Mouse (Mus musculus) embryonic facial prominence, embryonic 11.5 days (tissue): ENCODE measurements at regions not wholly inside any gene's neighbourhood (a gene's known extent, or its start where the extent isn't known, plus 50 kb on each side); places are given as distances from the start of the nearest gene placed in this dataset. TPM values are rescaled to one million over a fixed set of nuclear protein-coding genes. Genes with fewer than 3 reads are reported as not detected.

ENCODE experiments used
- ATAC-seq: fragments of 200-750 bp; cut with Nextera tagmentation; replicated peaks from 2 replicates; pipeline ENCODE4 v1.8.0; 2017; ENCODE audit warnings: low read depth; ENCODE audit not compliant: insufficient number of reproducible peaks, low FRiP score, low TSS enrichment
- DNase-seq: peaks from one replicate; pipeline ENCODE4 v3.0.0-alpha.2; 2015; ENCODE audit warnings: low spot score
- H3K27ac ChIP-seq: fragments of 300-500 bp; sonication (generic); replicated peaks from 2 replicates; pipeline ENCODE4 v1.5.1; 2014; ENCODE audit warnings: mild to moderate bottlenecking, low read depth, low read length, control low read depth
- H3K27me3 ChIP-seq: fragments of 300-500 bp; sonication (generic); 2 replicates; pipeline ENCODE4 v1.6.1; 2014; ENCODE audit warnings: mild to moderate bottlenecking, low read length, moderate library complexity, mixed read lengths; ENCODE audit not compliant: control insufficient read depth, insufficient read depth
- H3K36me3 ChIP-seq: fragments of 300-500 bp; sonication (generic); replicated peaks from 2 replicates; pipeline ENCODE4 v1.6.1; 2014; ENCODE audit warnings: low read depth, mild to moderate bottlenecking, low read length, moderate library complexity, mixed read lengths; ENCODE audit not compliant: control insufficient read depth, insufficient read depth
- H3K4me1 ChIP-seq: fragments of 300-500 bp; sonication (generic); 2 replicates; pipeline ENCODE4 v1.6.1; 2014; ENCODE audit warnings: low read length, mixed read lengths; ENCODE audit not compliant: control insufficient read depth, insufficient read depth
- H3K4me2 ChIP-seq: fragments of 300-500 bp; sonication (generic); 2 replicates; pipeline ENCODE4 v1.6.1; 2014; ENCODE audit warnings: low read depth, mild to moderate bottlenecking, control low read depth, low read length, moderate library complexity
- H3K4me3 ChIP-seq: fragments of 300-500 bp; sonication (generic); 2 replicates; pipeline ENCODE4 v1.5.1; 2014; ENCODE audit warnings: low read depth, low read length, control low read depth
- H3K9ac ChIP-seq: fragments of 300-500 bp; sonication (generic); replicated peaks from 2 replicates; pipeline ENCODE4 v1.6.1; 2014; ENCODE audit warnings: mild to moderate bottlenecking, control low read depth, low read length
- H3K9me3 ChIP-seq: fragments of 300-500 bp; sonication (generic); replicated peaks from 2 replicates; pipeline ENCODE4 v1.6.1; 2016; ENCODE audit warnings: mild to moderate bottlenecking, low read length, inconsistent platforms, mixed read lengths; ENCODE audit not compliant: control insufficient read depth
- WGBS: fragments of 180-500 bp; shearing (Covaris S2); extraction: QIAGEN DNeasy Blood & Tissue Kit; methylation state at CpG from one replicate; pipeline ENCODE4 v1.1.7; 2014; 5-methylcytosine and 5-hydroxymethylcytosine counted together
- microRNA counts: library from miRNA; unstranded; fragments of <30 nt; microRNA quantifications from one replicate; lab custom pipeline; 2016
- microRNA-seq: library from miRNA; unstranded; fragments of <30 nt; microRNA quantifications from one replicate; pipeline ENCODE4, GENCODE M21; 2016; ENCODE audit warnings: borderline number of aligned reads

DNA sequence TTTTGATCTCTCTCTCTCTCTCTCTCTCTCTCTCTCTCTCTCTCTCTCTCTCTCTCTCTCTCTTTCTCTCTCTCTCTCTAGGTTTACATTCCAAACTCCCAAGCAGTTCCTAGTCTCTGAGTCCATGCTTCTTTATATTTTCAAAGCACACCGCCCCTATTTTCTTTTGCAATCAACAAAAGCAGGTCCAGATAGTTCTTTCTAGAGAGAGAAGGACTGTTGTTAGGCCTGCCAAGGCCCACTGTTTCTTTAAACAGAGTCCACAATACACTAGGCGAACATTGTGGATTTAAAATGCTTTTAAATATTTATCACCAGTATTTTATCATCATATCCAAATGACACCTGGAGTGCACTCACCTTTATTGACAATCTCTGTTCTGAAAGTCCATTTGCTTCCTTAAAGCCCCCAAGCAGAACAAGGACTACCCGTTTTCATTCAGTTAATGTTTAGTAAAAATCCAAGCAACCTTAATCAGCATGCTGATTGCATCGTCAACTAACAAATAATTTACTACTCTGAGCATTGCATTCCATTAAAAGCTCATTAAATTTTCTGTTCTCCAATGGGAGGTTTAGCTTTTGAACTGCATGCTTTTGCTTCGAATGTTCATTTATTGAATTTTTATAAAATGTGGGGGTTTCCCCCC lies 157.7 kb upstream of the Tmem161b start:
- H3K36me3 ChIP-seq, result no peaks in the 10 kb centered on the region
- H3K27ac ChIP-seq, result no peak overlapping the region
- no peak overlapping the region for H3K4me2 ChIP-seq
- DNase-seq (no peak), ATAC-seq (no peak)
- H3K27me3 ChIP-seq, result no peaks in the 10 kb centered on the region
- H3K9me3 ChIP-seq, result no peaks in the 10 kb centered on the region
- 74% methylated on average over 5 of the region's 5 CpGs for WGBS
- no peak overlapping the region for H3K9ac ChIP-seq
- H3K4me1 ChIP-seq, result no peaks in the 10 kb centered on the region
- no peak overlapping the region for H3K4me3 ChIP-seq

DNA sequence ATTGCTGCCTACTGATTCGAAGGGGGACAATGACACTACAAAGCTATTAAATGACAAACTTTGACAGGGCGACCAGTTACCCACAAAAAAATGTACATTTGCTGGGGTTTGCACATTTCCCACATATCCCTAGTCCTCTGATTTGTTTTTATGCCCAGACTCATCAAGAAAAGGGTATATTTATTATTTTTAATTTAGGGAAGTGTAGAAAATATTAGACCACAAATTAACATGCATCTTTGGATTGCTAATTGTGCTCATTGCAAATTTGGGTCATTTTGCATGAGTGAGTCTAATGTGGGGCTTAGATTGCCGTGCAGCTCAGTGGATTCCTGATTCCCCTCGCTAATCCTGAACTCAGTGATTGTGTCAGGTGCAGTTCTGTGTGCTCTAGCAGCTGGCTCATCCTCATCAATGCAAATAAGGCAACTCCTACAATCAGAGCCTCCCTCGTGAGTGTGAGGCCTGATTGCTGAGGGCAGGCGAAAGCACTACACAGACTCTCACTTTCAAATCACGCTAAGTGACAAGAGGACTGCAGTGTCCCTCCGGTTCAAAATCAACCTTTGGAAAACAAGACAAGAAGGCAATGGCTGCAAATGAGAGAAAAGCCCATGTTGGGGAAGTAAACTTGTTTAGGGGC lies 156.7 kb upstream of the Tmem161b start:
- no peak for ATAC-seq

DNA sequence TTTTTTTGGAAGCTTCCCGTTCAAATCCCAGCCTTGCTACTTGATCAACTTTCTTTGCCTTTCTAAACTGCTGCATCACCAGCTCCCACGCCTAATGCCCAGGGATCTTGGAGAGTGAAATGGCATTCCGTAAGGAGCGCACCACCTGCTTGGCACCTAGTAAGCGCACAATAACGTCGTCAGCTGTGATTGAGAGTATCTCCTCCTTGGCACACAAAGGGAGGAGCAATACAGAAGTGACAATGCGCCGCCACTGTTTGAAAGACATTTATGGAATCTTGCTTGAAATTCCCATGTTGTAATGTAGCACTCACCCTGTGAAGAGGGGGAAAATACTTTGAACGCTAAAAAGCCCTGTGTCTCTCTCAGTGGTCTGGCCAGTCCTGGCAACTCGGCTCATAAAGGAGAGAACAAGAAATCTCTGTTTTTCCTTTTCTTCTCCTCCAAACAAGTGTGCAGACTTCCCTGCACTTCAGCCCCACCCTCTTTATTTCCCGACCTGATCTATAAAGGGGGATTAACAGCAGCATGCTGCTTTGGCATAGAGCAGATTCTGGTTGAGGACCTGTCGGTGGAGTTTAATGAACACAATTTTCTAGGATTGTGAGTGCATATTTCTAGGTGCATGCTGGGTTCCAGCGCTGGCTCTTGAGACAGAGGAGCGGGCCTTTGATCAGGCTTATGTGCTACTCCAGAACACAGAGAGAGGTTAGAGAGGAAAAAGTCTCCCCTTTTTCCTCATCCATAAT lies 155.7 kb upstream of the Tmem161b start:
- Histone ChIP-seq H3K4me1 (no peaks in the 10 kb centered on the region), H3K9me3 (no peaks in the 10 kb centered on the region)
- no peak for ATAC-seq

More for the DNA sequence above, 156.7 kb upstream of the Tmem161b start:
- no peak overlapping the region for H3K4me3 ChIP-seq
- DNase-seq, result no peak
- no peak overlapping the region for H3K4me2 ChIP-seq
- H3K27me3 ChIP-seq, result no peaks in the 10 kb centered on the region
- H3K36me3 ChIP-seq, result no peaks in the 10 kb centered on the region
- H3K9me3 ChIP-seq, result no peaks in the 10 kb centered on the region
- no peak overlapping the region for H3K27ac ChIP-seq
- H3K4me1 ChIP-seq, result no peaks in the 10 kb centered on the region
- 59% methylated on average over 8 of the region's 8 CpGs for WGBS
- H3K9ac ChIP-seq, result no peak overlapping the region

DNA sequence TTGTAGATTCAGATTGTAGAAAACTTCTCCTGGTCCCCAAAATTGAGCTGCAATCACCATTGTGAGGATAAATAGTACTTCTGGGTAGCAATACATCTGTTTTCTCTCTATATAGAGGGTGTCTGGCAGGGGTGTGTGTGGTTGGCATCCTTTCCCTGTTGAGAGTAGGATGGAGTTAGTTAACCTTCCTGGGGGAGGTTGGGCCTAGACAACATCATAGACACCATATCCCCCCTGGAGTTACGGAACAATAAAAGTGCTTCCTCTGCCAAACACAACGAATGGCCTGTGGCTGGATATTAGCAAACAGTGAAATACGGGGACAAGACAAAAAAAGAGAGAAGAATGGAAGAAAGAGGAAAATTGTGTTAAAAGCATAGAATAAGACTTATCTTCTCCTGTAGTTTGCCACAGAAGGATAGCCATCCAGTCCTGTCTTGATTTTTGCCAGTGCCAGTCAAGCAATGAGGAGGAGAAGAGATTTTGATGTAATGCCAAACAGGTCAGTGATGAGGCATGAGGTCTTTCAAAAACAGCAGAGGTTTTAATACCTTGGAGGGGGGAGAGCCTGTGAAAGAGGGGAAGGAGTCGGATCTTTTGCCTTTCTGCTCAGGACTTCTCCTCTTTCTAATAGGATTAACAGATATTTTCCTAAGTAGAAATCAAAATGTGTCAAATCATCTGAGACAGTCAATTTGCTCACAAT lies 155.0 kb upstream of the Tmem161b start:
- ATAC-seq (0 out of 2 replicates have a peak, but pooled peaks have one; percentile 41), DNase-seq (no peak)
- Histone ChIP-seq H3K27me3 (no peaks in the 10 kb centered on the region), H3K4me2 (no peak overlapping the region), H3K9me3 (no peaks in the 10 kb centered on the region), H3K27ac (no peak overlapping the region), H3K9ac (no peak overlapping the region), H3K4me3 (no peak overlapping the region), H3K36me3 (no peaks in the 10 kb centered on the region), H3K4me1 (no peaks in the 10 kb centered on the region)
- WGBS, result 64% methylated on average over 4 of the region's 4 CpGs

More for the DNA sequence above, 155.7 kb upstream of the Tmem161b start:
- no peak for DNase-seq
- H3K27ac ChIP-seq, result no peak overlapping the region
- no peaks in the 10 kb centered on the region for H3K27me3 ChIP-seq
- no peak overlapping the region for H3K9ac ChIP-seq
- no peak overlapping the region for H3K4me2 ChIP-seq
- H3K4me3 ChIP-seq, result no peak overlapping the region
- WGBS, result 60% methylated on average over 15 of the region's 15 CpGs
- H3K36me3 ChIP-seq, result no peaks in the 10 kb centered on the region

DNA sequence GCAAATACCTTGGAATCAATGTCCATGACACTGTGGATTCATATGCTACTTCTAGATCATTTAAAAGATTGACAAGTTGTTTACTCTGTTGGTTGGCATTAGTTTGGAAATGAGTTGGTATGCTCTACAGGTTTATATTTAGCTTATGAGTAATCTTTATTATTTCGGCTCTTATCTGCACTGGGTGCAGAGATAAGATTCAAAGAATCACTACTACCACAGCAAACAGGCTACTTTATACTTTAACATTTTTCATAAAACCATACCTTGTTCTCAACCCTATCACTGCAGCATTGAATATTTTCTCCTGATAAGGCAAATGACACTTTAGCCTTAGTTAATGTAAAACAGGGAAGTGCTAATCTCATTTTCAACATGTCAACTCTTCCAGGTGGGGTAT lies 153.7 kb upstream of the Tmem161b start:
- no peak overlapping the region for H3K27ac ChIP-seq
- WGBS, result 88% methylated on average over 1 of the region's 1 CpGs
- no peaks in the 10 kb centered on the region for H3K4me1 ChIP-seq
- no peak for ATAC-seq
- no peaks in the 10 kb centered on the region for H3K27me3 ChIP-seq
- DNase-seq, result no peak
- no peaks in the 10 kb centered on the region for H3K9me3 ChIP-seq
- no peak overlapping the region for H3K4me3 ChIP-seq
- no peaks in the 10 kb centered on the region for H3K36me3 ChIP-seq
- H3K4me2 ChIP-seq, result no peak overlapping the region
- H3K9ac ChIP-seq, result no peak overlapping the region

MicroRNAs in the stretch of these regions (microRNA counts, 519-probe panel; counts per million panel counts)
- microRNA mmu-miR-9 (lab: Ali Mortazavi, UCI), result 5,754 counts per million, percentile 96 among the panel's probes with 10 or more counts

Small RNAs in the stretch of these regions (microRNA-seq; reads per million reads assigned to microRNA genes)
- gene Mir9-2, result not detected
